Mouse (Mus musculus) hindbrain, postnatal 0 days (tissue): Measurements from ENCODE around the gene Fgf10. TPM values are rescaled to one million over a fixed set of nuclear protein-coding genes. Genes with fewer than 3 reads are reported as not detected.

ENCODE experiments used
- ATAC-seq: fragments of 200-750 bp; cut with Nextera tagmentation; 2 replicates; pipeline ENCODE4 v1.8.0; 2017; ENCODE audit warnings: mild to moderate bottlenecking, moderate TSS enrichment, moderate library complexity
- DNase-seq: peaks from one replicate; pipeline ENCODE4 v3.0.0-alpha.2; 2015; ENCODE audit warnings: low spot score
- H3K27ac ChIP-seq: fragments of 300-500 bp; sonication (generic); 2 replicates; pipeline ENCODE4 v1.5.1; 2014; ENCODE audit warnings: mild to moderate bottlenecking
- H3K27me3 ChIP-seq: fragments of 300-500 bp; sonication (generic); 2 replicates; pipeline ENCODE4 v1.6.1; 2014; ENCODE audit warnings: low read length, mixed read lengths; ENCODE audit not compliant: insufficient read depth
- H3K36me3 ChIP-seq: fragments of 300-500 bp; sonication (generic); 2 replicates; pipeline ENCODE4 v1.6.1; 2014; ENCODE audit warnings: low read length, mixed read lengths; ENCODE audit not compliant: insufficient read depth
- H3K4me1 ChIP-seq: fragments of 300-500 bp; sonication (generic); 2 replicates; pipeline ENCODE4 v1.6.1; 2014; ENCODE audit warnings: antibody characterized with exemption, low read length, mixed read lengths; ENCODE audit not compliant: insufficient read depth
- H3K4me2 ChIP-seq: fragments of 300-500 bp; sonication (generic); 2 replicates; pipeline ENCODE4 v1.6.1; 2014; ENCODE audit warnings: low read depth, mild to moderate bottlenecking, low read length, moderate library complexity, mixed read lengths
- H3K4me3 ChIP-seq: fragments of 300-500 bp; sonication (generic); 2 replicates; pipeline ENCODE4 v1.5.1; 2014; ENCODE audit warnings: low read length
- H3K9ac ChIP-seq: fragments of 300-500 bp; sonication (generic); replicated peaks from 2 replicates; pipeline ENCODE4 v1.6.1; 2014; ENCODE audit warnings: mild to moderate bottlenecking, low read length, moderate library complexity, mixed read lengths
- H3K9me3 ChIP-seq: fragments of 300-500 bp; sonication (generic); 2 replicates; pipeline ENCODE4 v1.6.1; 2016; ENCODE audit warnings: low read length, mixed read lengths
- CTCF ChIP-seq: IDR thresholded peaks from 2 replicates; pipeline ENCODE4 v1.5.1; 2016; ENCODE audit warnings: antibody characterized with exemption, control low read depth, low read depth
- WGBS: fragments of 180-500 bp; shearing (Covaris S2); extraction: QIAGEN DNeasy Blood & Tissue Kit; methylation state at CpG from one replicate; pipeline ENCODE4 v1.1.7; 2014; 5-methylcytosine and 5-hydroxymethylcytosine counted together
- polyA plus RNA-seq: library from polyadenylated mRNA; unstranded; fragments of >200 nt; fragmentation: Nextera tagmentation; extraction: Ambion mirVana; gene quantifications from 2 replicates; pipeline ENCODE4 v1.2.1, GENCODE M21; 2015
- total RNA-seq: library from RNA; depleted of rRNA; stranded (reverse); fragments of >200 nt; gene quantifications from 2 replicates; pipeline ENCODE4 v1.2.3, GENCODE M21; 2014; rRNA removed

Fgf10 gene
- total RNA-seq (1.0 and 2.1 TPM in 2 replicates), polyA plus RNA-seq (2.2 TPM in 2 replicates)

- Histone ChIP-seq H3K9me3 (no peaks in the 10 kb centered on the region), H3K4me1 (no peaks in the 10 kb centered on the region), H3K36me3 (no peaks in the 10 kb centered on the region), H3K4me2 (no peak within 1 kb of the TSS), H3K4me3 (no peak within 1 kb of the TSS), H3K27ac (no peak within 1 kb of the TSS), H3K9ac (no peak within 1 kb of the TSS), H3K27me3 (no peaks in the 10 kb centered on the region)
- no peak for TF ChIP-seq CTCF
- DNase-seq (no peak), ATAC-seq (no peak)
- 84% methylated on average over 7 of the region's 7 CpGs for WGBS
These were observed at the start of gene Fgf10 for GRCm38 (mm10) chr13:118669491-118669890. Gene Fgf10, plus strand, starts transcription at chr13:118669791.

- 58% methylated on average over 3 of the region's 3 CpGs for WGBS
- TF ChIP-seq CTCF: no peak
- no peak for ATAC-seq
- H3K36me3 ChIP-seq: no peaks in the 10 kb centered on the region
- no peak overlapping the region for H3K27ac ChIP-seq
- no peaks in the 10 kb centered on the region for H3K9me3 ChIP-seq
- DNase-seq: no peak
- no peak overlapping the region for H3K4me2 ChIP-seq
- no peaks in the 10 kb centered on the region for H3K27me3 ChIP-seq
- no peak overlapping the region for H3K9ac ChIP-seq
- no peak overlapping the region for H3K4me3 ChIP-seq
- no peaks in the 10 kb centered on the region for H3K4me1 ChIP-seq
These were observed 39.7 kb upstream of the Fgf10 start for GRCm38 (mm10) chr13:118629661-118630428.

- WGBS: 81% methylated on average over 2 of the region's 2 CpGs
- no peak overlapping the region for H3K27ac ChIP-seq
- TF ChIP-seq CTCF: no peak
- H3K4me2 ChIP-seq: no peak overlapping the region
- H3K9ac ChIP-seq: no peak overlapping the region
- H3K36me3 ChIP-seq: no peaks in the 10 kb centered on the region
- no peaks in the 10 kb centered on the region for H3K9me3 ChIP-seq
- no peaks in the 10 kb centered on the region for H3K4me1 ChIP-seq
- DNase-seq (no peak), ATAC-seq (no peak)
- H3K4me3 ChIP-seq: no peak overlapping the region
- no peaks in the 10 kb centered on the region for H3K27me3 ChIP-seq
These were observed 38.1 kb upstream of the Fgf10 start for GRCm38 (mm10) chr13:118631500-118631899.

- 98% methylated on average over 5 of the region's 5 CpGs for WGBS
- DNase-seq (no peak), ATAC-seq (no peak)
- Histone ChIP-seq H3K9ac (no peak overlapping the region), H3K4me1 (no peaks in the 10 kb centered on the region), H3K4me3 (no peak overlapping the region), H3K27ac (no peak overlapping the region), H3K36me3 (no peaks in the 10 kb centered on the region), H3K4me2 (no peak overlapping the region), H3K9me3 (no peaks in the 10 kb centered on the region), H3K27me3 (no peaks in the 10 kb centered on the region)
- no peak for TF ChIP-seq CTCF
These were observed 33.5 kb upstream of the Fgf10 start for GRCm38 (mm10) chr13:118636047-118636446.

GRCm38 (mm10) chr13:118642585-118642984 lies 27.0 kb upstream of the Fgf10 start:
- H3K36me3 ChIP-seq: no peaks in the 10 kb centered on the region
- no peak overlapping the region for H3K9ac ChIP-seq
- H3K4me1 ChIP-seq: no peaks in the 10 kb centered on the region
- no peak overlapping the region for H3K27ac ChIP-seq
- no peaks in the 10 kb centered on the region for H3K9me3 ChIP-seq
- no peak for ATAC-seq
- WGBS: 82% methylated on average over 3 of the region's 3 CpGs
- no peak for DNase-seq
- no peaks in the 10 kb centered on the region for H3K27me3 ChIP-seq
- no peak for TF ChIP-seq CTCF
- H3K4me3 ChIP-seq: no peak overlapping the region
- no peak overlapping the region for H3K4me2 ChIP-seq

- no peak overlapping the region for H3K4me3 ChIP-seq
- DNase-seq: no peak
- 81% methylated on average over 6 of the region's 6 CpGs for WGBS
- H3K27me3 ChIP-seq: no peaks in the 10 kb centered on the region
- H3K36me3 ChIP-seq: no peaks in the 10 kb centered on the region
- no peak overlapping the region for H3K27ac ChIP-seq
- no peak for ATAC-seq
- no peak overlapping the region for H3K4me2 ChIP-seq
- H3K9ac ChIP-seq: no peak overlapping the region
- TF ChIP-seq CTCF: no peak
- no peaks in the 10 kb centered on the region for H3K4me1 ChIP-seq
- no peaks in the 10 kb centered on the region for H3K9me3 ChIP-seq
These were observed 26.5 kb upstream of the Fgf10 start for GRCm38 (mm10) chr13:118643138-118643537.

GRCm38 (mm10) chr13:118656991-118657390 lies 12.6 kb upstream of the Fgf10 start:
- DNase-seq (peak; percentile 12), ATAC-seq (no peak)
- Histone ChIP-seq H3K36me3 (no peaks in the 10 kb centered on the region), H3K27me3 (no peaks in the 10 kb centered on the region), H3K4me3 (no peak overlapping the region), H3K4me1 (no peaks in the 10 kb centered on the region), H3K9me3 (no peaks in the 10 kb centered on the region), H3K4me2 (no peak overlapping the region), H3K9ac (no peak overlapping the region), H3K27ac (no peak overlapping the region)
- no peak for TF ChIP-seq CTCF
- 50% methylated on average over 5 of the region's 5 CpGs for WGBS
